Mouse (Mus musculus) right cerebral cortex, postnatal 10 days (tissue): ENCODE data around the gene Msln.

ENCODE experiments used
- DNase-seq, 2 experiments: peaks; one replicate each; pipeline ENCODE4 v3.0.0; 2021; ENCODE audit warnings: low spot score in 2 of 2

The Msln gene

DNA sequence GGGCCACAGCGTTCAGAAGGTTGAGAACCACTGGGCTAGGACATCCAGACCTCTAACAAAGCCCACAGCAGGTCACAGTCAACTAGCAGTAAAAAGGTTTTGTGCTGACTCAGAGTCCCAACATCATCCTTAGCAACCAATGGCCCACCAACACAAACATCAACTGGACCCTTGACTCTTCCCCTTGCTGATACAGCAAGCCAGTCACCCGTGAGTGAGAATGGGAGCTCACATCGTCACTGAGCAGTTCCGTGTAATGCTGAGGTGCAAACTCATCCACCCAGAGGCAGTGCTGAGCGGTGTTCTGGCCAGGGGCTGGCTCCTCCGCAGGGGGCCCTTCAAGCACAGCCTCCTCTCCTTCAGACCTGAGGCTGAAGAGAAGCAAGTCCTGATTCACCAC lies 28.9 kb downstream of the Msln start:
- DNase-seq = no peak

DNA sequence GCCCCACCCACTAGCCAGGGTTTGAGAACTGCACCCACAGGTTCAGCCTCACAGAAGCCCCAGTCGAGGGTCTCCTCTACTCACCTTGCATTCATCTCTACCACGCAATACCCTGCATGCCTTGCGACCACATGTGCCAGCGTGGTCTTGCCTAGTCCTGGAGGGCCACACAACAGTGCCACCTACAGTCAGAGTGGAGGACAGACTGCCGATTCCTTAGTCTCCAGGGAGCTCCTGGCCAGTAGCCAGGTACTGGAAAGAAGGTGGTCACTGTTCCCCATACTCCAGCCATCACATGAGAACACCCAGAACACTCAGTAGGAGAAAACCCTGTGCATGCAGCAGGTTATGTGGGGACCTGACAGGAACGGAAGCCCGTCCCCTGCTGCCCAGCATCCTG lies 30.3 kb downstream of the Msln start:
- no peak for DNase-seq

DNA sequence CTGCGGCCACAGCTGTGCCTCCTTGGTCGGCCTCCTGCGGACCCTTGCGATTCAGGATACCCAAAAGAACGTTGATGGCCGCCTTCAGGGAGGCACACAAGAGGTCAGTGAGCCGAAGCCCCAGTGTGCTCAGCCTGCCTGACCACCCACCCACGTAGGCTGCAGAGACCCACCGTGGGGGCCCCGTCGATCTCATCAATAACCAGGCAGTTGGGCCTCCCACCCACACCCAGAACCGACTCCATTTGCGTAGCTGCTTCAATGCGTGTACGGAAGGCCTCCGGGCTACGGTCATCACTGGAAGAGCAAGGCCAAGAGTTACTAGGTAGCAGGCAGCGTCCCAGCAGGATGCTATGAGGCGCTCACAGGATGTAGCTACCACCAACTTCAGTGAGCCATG lies 30.7 kb downstream of the Msln start:
- DNase-seq = no peak

DNA sequence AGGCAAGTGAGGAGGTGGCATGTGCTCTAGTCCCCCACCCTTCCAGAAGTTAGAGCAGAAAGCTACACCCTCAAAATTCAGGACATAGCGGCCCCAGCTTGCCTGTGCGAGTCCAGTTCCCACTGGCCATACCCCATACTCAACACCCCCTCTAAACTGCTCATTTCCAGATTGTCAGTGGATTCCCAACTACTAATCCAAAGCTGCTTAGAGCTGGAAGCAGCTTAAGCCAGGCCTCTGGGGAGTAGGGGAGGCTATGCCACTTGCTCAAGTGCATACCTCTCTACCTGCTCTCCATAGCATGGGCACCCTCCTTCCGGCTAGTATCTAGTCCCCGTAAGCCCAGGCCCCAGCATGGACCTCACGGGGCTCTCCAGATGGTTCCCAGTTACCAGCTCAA lies 32.7 kb downstream of the Msln start:
- DNase-seq = no peak

DNA sequence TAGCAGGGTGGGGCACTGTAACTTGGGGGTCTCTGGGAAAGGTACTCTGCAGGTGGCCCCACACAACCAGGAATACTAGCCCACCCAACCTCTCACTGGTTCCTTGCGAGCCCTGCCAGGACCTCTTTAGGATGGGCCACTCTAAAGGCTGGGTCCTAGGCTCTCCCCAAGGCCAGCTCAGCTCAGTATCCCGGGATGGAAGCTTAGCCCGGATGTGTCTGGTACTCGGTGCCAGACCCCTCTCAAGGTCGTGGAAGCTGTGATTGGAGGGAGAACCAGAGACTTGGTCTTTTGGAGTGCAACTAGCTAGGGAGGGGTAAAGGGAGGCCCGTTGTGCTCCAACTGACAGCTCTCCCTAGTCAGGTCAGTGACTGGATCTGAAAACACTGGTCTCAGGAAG lies 36.5 kb downstream of the Msln start:
- no peak for DNase-seq

DNA sequence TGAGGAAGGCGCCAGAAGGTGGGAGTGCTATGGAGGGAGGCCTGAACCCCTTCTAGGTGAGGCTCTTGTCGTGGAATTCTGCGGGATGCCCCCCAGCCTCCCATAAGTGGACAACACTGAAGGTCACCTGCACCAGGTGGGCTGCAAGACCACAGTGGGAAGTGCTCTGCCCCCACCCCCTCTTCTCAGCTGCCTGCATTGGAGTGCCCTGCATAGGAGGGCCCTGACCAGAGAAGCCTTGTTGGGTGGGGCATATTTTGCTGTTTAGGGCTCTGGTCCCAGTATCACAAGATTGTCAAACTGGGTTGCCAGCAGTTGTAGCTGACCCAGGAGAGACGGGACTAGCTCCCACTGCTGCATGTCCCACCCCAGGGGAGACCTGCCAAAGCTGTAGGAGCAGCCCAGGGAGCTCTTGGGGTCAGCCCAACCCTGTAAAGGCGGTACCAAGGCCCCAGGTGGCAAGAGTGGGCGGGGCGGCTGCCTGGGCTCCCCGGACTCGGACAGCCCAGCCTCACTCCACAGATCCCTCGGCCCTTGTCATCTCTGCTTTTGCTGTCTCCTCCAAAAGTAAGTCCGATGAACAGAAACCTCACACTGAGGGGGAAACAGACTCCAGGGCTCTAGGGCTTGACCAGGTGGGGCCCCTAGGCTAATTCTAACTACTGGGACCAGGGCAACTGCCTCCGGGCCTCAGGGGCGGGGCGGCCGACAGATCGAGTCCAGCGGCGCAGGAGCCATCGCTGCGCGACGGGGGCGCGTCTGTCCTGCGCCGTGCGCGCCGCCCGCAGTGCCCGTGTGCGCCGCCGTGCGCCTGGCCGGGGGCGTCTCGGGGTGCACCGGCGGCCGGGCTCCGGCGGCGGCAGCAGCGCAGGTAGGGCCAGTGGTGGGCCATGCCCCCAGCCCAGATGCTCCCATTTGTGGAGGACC lies 37.2 kb downstream of the Msln start, which contains the start of gene Gng13:
TSS of gene Gng13 (plus strand) at position 461 of the 927 bp plus-strand sequence.
- DNase-seq = no peak

DNA sequence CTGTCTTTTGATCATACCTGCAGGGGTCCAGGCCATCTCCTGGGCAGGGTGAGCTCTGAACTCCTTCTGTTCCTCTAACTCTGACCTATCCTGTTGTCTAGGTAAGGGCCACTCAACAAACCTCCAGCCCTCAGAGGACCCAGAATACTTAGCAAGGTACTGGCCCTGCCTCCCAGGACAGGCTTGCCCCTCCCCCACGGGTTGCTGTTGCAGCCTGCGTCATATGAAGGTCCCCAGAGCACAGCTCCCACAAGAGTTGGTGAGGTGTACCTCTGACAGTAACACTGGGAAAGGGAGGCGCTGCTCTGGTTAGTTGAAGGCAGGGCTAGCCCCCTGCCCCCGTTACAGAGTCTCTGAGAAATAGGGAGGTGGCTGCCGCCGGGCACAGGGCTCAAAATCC lies 38.0 kb downstream of the Msln start:
- DNase-seq = no peak

DNA sequence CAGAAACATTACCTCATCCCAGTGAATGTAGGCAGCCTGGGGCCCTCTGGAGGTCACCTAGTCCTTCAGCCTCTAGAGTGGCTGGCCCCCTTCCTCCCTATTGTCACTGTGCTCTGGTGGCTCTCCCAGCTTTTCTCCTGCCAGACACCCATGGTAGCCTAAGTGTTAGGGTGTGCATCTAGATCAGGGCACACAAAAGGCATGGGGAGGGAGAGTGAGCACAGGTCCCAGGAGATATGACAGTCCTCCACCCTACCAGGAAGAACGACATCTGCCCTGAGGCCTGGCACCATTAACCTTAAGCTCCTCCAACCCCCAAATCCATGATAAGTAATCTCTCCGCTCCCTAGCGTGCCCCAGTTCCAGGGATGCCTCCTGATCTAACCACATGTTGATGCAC lies 38.6 kb downstream of the Msln start:
- DNase-seq = no peak

DNA sequence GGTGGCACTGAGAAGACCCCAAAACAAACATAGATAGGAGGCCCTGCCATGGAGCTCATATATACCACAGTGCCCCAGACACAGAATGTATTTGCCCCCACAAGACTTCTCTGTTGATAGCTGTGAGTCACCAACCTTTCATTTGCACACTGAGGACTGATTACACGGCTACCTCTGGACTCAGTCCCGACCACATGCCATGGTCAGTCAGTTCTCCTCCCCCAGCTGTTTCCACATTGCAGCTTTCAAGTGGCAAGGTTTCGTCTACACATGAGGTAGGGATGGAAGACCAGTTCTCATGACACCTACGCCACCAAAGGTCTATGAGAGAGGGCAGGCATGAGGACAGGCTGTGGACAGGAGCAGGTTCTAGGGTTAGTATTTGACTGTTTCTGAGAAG lies 43.0 kb downstream of the Msln start:
- no peak for DNase-seq

DNA sequence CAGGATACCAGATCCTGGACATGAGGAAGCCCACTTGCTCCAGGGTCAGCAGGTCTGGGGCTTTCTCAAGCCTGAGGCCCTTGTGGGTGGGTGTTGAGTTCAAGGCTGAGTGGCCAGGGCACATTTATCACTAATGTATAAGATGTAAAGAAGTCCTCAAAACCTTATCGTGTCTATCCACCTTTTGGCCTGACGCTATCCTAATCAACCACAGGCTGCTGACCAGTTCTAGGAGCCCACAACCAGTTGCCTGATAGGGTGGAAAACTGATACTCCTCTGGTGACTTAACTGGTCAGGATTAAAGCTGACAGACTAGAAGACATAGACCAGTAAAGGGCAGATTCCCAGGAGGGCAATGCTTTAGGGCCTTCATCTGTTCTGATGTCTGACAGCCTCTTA lies 44.2 kb downstream of the Msln start:
- no peak for DNase-seq

DNA sequence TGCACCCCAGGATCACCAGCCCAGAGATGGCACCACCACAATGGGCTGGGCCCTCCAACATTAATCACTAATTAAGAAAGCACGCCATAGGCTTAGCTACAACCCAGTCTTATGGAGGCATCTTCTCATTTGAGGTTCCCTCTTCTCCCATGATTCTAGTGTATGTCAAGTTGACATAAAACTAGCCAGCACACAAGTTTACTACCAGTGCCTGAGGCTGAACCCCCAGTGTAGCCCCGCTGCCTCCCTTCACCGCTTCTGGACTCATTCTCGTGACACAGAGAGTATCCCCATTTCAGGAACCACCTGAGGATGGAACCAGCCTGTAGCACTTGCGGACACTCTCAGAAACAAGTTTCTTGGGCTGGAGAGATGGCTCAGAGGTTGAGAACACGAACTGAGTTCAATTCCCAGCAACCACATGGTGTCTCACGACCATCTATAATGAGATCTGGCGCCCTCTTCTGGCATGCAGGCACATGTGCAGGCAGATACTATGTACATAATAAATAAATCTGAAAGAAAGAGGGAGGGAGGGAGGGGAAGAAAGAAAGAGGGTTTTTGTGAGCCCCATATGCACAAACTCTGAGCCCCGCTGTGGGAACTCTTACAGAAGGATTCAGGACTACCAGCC lies 53.2 kb downstream of the Msln start:
- no peak for DNase-seq
